Mouse (Mus musculus) left cerebral cortex, postnatal 4 days (tissue): ENCODE results near the gene Gnas. TPM values are rescaled to one million over a fixed set of nuclear protein-coding genes. Genes with fewer than 3 reads are reported as not detected.

Source experiments
- DNase-seq: peaks from one replicate; pipeline ENCODE4 v3.0.0-alpha.2; 2022
- intact Hi-C: fragments of 180-260 bp; cut with DNase I; formaldehyde crosslinking; loops from one replicate; pipeline ENCODE4 v1.15.1; 2025
- total RNA-seq, 2 experiments: library from RNA; stranded (reverse); gene quantifications; 2 replicates each; pipeline ENCODE4 v1.2.3; 2021

Gnas gene
- total RNA-seq, 2 experiments from 2014 or later: 1,551 to 1,677 TPM

DNA sequence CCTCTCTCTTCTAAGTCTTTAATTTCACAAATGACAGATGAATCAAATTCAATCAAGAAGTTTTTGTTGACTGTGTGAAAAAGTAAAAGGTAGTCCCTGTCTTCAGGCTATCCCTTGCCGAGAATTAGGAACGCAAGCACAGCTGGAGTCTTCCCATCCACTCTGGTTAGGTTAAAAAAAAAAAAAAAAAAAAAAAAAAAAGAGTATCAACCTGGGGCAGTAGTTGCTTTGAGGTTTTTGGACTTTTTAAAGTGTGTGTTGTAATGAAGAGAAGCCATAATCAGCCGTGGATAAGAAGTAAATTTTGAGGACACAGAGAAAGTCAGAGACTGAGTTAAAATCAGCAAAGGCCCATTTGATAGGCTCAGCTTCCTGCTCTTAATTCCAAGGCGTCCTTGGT, 41.9 kb downstream of the Gnas start:
- intact Hi-C loops: no loop called here
- DNase-seq: no peak

DNA sequence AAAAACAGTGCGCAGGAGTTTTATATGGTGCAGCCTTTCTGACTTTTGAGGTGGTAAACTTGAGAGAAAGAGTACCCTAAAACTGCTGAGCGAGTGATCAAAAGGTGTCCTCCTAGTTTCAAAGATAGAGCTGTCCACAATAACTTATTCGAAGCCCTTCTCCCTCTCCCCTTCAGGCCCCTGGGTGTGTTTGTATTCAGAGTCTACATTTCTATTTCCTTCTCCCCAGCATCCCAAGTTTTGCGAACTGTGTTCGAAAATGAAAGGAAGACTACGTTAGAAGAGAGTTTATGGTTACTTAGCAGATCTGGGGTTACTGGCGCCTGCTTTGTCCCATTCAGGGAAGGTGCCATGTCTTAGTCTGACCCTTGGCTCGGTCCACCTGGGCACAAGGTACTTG, 42.4 kb downstream of the Gnas start:
- intact Hi-C loops: no loop called here
- DNase-seq: no peak

- intact Hi-C loops: no loop called here
- peak; percentile 70 for DNase-seq
Measured at GRCm38 (mm10) chr2:174327295-174327981, 43.3 kb downstream of the Gnas start.

GRCm38 (mm10) chr2:174328358-174328905, 44.3 kb downstream of the Gnas start:
- intact Hi-C loops: no loop called here
- DNase-seq: no peak

DNA sequence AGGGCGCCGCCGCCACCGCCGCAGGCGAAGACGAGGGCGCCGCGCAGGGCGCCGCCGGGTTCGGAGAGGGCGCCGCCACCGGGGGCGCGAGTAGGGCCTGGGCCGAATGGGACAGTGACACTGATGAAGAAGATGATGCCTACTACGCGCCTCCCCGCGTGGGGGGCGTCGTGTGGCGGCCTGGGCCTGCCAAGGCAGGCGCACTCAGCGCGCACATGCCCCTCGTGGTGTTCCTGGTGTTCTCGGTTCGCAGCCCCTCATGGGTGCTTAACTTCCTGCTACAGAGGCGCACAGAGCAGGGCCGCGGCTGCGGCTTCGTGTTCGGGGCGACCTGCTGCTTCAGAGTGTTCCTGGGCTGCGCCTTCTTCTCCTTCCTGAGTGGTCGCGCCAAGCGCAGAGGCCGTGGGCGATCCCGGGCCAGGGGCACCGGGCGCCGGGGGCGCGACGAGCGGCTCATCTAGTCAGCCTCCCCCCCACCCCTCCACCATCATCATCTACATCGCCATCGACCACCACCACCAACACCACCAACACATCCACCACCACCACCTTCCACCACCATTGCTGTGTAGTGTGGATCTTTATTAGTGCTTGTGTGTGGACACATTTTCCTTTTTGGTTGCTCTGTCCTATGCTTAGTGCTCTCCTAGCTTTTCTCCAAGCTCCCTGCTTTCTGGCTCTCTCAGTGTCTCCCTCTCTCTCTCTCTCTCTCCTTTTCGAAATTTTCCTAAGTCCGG, 45.0 kb downstream of the Gnas start:
- intact Hi-C loops: no loop called here
- peak; percentile 33 for DNase-seq

DNA sequence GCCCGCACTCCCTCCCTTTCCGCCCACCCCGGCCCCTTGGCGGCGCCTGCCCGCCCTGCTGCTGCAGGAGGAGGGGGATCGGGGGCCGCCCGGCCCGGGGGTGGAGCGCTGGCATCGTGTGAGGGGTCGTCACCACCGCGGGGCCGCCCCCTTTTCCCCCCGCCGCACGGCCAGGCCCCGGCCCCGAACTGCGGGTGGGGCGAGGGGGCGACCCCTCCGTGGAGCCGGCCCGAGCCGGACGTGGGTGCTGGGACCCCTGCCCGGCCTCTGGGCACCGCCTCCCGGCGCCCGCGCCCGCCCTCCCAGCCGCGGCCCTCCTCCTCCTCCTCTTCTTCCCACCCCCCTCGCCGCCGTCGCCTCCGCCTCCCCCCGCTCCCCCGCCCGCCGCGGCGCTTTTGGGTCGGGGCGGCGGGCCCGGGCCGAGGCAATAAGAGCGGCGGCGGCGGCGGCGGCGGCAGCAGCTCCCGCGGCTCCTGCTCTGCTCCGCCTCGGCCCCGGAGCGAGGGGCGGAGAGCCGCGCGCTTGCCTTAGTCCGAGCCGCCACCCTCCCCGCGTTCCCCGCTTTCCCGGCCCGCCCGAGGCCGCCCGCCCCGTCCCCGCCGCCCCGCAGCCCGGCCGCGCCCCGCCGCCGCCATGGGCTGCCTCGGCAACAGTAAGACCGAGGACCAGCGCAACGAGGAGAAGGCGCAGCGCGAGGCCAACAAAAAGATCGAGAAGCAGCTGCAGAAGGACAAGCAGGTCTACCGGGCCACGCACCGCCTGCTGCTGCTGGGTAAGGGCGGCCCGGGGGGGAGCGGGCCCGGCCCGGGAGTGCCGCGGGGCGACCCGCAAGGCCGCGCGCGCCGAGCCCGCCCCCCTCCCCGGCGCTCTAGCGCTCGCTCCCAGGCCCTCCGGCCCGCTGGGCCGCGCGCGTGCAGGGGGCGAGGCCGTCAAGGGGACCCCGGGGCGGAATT, 45.8 kb downstream of the Gnas start:
- intact Hi-C loops: loop anchor here (10.0 kb wide), 1 partner anchor 135 kb away; the partner anchor contains the start of gene Atp5e

GRCm38 (mm10) chr2:174330616-174331191, 46.6 kb downstream of the Gnas start:
- peak; percentile 82 for DNase-seq
- intact Hi-C loops: loop anchor here (10.0 kb wide), 1 partner anchor 134 kb away; the partner anchor contains the start of gene Atp5e

More for the DNA sequence above, 45.8 kb downstream of the Gnas start:
- DNase-seq: peak; percentile 94

GRCm38 (mm10) chr2:174331282-174332030, 47.3 kb downstream of the Gnas start:
- no peak for DNase-seq
- intact Hi-C loops: loop anchor here (10.0 kb wide), 1 partner anchor 133 kb away; the partner anchor contains the start of gene Atp5e

DNA sequence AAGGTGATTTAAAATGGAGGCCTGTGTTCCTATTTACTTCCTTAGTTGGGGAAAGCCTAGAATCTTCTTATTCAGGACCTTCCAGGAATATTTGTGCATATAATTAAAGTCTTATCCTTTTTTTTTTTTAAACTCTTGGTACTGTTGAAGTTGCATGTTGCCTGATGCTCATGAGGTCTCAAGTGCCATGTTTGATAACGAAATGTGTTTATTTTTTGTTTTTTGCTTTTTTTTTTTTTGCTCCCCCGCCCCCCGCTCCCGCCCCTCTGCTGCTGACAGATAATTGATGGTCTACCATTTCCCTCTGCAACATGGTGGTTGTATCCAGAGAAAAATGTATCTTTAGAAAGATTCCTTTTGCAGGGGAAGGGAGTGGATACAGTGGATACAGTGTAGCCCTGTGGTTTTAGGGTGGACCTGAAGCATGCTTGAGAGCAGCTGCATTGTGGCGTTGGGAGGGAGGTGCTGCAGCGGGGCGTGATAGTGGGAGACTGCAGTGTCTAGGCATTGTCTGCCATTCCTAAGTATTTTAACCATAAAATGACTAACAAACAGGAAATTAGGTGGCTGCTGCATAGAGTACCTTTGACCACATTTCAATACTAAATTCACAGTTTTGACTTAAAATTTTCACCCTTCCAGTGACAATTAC, 49.2 kb downstream of the Gnas start:
- intact Hi-C loops: loop anchor here (10.0 kb wide), 1 partner anchor 131 kb away; the partner anchor contains the start of gene Atp5e
- DNase-seq: no peak

GRCm38 (mm10) chr2:174334415-174334814, 50.3 kb downstream of the Gnas start:
- peak; percentile 28 for DNase-seq
- intact Hi-C loops: loop anchor here (10.0 kb wide), 1 partner anchor 130 kb away; the partner anchor contains the start of gene Atp5e

- no peak for DNase-seq
- intact Hi-C loops: loop anchor here (10.0 kb wide), 1 partner anchor 128 kb away; the partner anchor contains the start of gene Atp5e
Measured at GRCm38 (mm10) chr2:174337275-174337674, 53.2 kb downstream of the Gnas start.

GRCm38 (mm10) chr2:174339701-174340100, 55.6 kb downstream of the Gnas start:
- intact Hi-C loops: loop anchor here (10.0 kb wide), 1 partner anchor 125 kb away; the partner anchor contains the start of gene Atp5e
- DNase-seq: no peak

DNA sequence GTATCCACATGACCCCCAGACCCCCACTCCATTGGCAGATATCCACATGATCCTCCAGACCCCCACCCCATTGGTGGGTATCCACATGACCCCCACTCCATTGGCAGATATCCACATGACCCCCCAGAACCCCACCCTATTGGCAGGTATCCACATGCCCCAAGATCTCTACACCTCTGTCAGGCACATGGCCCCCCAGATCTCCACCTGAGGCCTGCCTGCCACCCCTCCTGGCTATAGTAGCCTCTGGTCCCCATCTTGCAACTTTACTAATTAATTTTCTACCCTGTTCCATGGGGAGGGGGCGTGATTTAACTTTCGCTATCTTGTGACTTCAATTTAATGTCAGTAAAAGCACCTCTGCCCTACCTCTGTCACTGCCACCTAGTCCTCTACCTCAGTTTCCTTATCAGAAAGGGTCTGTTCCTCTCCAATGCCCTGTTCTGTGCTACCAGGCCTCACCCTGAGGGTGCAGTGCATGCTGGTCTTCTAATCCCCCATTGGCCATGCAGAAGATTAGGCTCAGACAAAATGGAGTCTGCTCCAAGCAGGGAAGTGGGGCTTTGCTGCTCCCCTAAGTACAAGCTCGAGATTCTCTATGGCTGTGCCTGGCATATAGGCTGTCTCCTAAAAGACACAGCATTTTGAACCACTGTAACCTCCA, 56.2 kb downstream of the Gnas start:
- DNase-seq: no peak
- intact Hi-C loops: no loop called here

DNA sequence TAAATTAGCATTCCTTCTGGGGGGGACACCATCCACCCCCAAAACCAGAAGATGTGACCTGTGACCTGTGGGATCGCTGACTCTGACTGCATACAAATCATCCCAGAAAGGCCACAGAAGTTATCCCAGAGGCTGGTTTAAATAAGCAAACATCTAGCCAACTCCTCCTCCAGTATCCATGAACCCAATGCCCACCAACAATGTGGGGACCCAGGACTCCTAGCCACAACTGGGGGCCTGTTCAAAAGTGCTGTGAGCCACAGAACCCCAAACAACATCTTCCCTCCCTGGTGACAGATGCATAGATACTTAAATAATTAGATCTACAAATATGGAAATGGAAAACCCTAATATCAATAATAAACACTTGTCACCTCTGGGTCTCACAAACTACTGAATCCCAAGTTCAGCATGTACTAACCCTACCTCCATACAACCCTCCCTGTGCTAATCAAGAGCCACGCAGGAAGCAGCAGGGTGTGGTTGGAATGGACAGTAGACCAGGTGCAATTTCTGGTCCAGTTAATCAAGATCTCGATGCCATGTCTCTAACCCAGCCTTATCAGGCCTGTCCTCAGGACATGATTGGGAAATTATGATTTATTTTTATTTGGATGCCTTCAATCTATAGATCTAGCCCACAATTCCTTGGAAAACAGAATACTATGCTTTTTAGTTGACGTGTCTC, 56.9 kb downstream of the Gnas start:
- intact Hi-C loops: no loop called here
- DNase-seq: no peak

DNA sequence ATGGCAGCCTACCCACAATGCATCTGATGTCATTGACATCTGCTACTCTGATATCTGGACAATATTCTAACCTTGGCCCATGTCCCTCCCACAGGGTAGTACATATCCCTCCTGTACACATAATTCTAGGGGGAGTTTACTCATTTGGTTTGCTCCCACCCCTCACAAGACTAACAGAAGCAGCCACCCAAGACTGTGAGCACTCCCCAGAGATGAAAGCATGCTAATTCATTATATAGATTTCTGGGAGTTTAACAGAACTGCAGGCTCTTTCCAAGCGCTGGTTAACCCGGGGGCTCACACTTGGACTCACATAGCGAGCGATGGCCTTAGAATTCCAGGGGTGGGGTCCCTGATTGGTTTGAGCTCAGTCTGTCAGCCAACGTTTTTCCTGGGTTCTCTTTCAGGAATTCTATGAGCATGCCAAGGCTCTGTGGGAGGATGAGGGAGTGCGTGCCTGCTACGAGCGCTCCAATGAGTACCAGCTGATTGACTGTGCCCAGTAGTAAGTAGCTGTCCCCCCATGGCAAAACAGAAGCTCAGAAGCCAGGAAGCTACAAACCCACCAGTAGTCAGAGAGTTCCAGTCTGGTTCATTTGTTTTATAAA, 58.8 kb downstream of the Gnas start:
- DNase-seq: no peak
- intact Hi-C loops: no loop called here

- no peak for DNase-seq
- intact Hi-C loops: no loop called here
Measured at GRCm38 (mm10) chr2:174343566-174343965, 59.4 kb downstream of the Gnas start.

- DNase-seq: peak; percentile 65
- intact Hi-C loops: no loop called here
Measured at GRCm38 (mm10) chr2:174344003-174344655, 60.0 kb downstream of the Gnas start.
